Mouse (Mus musculus) megakaryocyte-erythroid progenitor cell, adult 5-6 weeks (primary cell): ENCODE measurements at regions not wholly inside any gene's neighbourhood (a gene's known extent, or its start where the extent isn't known, plus 50 kb on each side); places are given as distances from the start of the nearest gene placed in this dataset.

Experiments
- ATAC-seq: replicated peaks from 2 replicates; pipeline ENCODE4 v1.8.0; 2016; ENCODE audit warnings: mild to moderate bottlenecking, inconsistent platforms; ENCODE audit not compliant: severe bottlenecking, poor library complexity, low FRiP score, low TSS enrichment

GRCm38 (mm10) chr17:79282771-79283170, 72.1 kb downstream of the Cdc42ep3 start:
- ATAC-seq = no peak

- ATAC-seq = no peak
Observed at GRCm38 (mm10) chr17:79273551-79273950, 81.3 kb downstream of the Cdc42ep3 start.

- ATAC-seq = no peak
Observed at GRCm38 (mm10) chr17:79259691-79260090, 95.2 kb downstream of the Cdc42ep3 start.

- ATAC-seq = no peak
Observed at GRCm38 (mm10) chr17:79246962-79247902, 107.7 kb downstream of the Cdc42ep3 start.

GRCm38 (mm10) chr17:79244121-79244520, 110.8 kb downstream of the Cdc42ep3 start:
- ATAC-seq = no peak

- ATAC-seq = no peak
Observed at GRCm38 (mm10) chr17:79243426-79243825, 111.5 kb downstream of the Cdc42ep3 start.

GRCm38 (mm10) chr17:79241489-79241888, 113.4 kb downstream of the Cdc42ep3 start:
- ATAC-seq = no peak

GRCm38 (mm10) chr17:79236244-79236781, 118.6 kb downstream of the Cdc42ep3 start:
- ATAC-seq = peak; percentile 48; the same call in 1 of the 2 replicates

GRCm38 (mm10) chr17:79230653-79231489, 124.0 kb downstream of the Cdc42ep3 start:
- peak; percentile 91 for ATAC-seq

- no peak for ATAC-seq
Observed at GRCm38 (mm10) chr17:79206563-79206962, 148.3 kb downstream of the Cdc42ep3 start.

- ATAC-seq = no peak
Observed at GRCm38 (mm10) chr17:79206111-79206510, 148.8 kb downstream of the Cdc42ep3 start.

GRCm38 (mm10) chr17:79199814-79200491, 148.2 kb downstream of the Qpct start:
- no peak for ATAC-seq

- no peak for ATAC-seq
Observed at GRCm38 (mm10) chr17:79191871-79192373, 140.2 kb downstream of the Qpct start.

GRCm38 (mm10) chr17:79188282-79188681, 136.6 kb downstream of the Qpct start:
- ATAC-seq = no peak

- no peak for ATAC-seq
Observed at GRCm38 (mm10) chr17:79180277-79181130, 128.8 kb downstream of the Qpct start.

GRCm38 (mm10) chr17:79177259-79177658, 125.6 kb downstream of the Qpct start:
- ATAC-seq = no peak

- ATAC-seq = no peak
Observed at GRCm38 (mm10) chr17:79176356-79176755, 124.7 kb downstream of the Qpct start.

GRCm38 (mm10) chr17:79175381-79175780, 123.7 kb downstream of the Qpct start:
- ATAC-seq = no peak
